Mouse (Mus musculus): ENCODE data around the gene Neb. TPM values are rescaled to one million over a fixed set of nuclear protein-coding genes. Genes with fewer than 3 reads are reported as not detected.

The Neb gene
- total RNA-seq, 2 experiments from 2014 or later = 1.5 TPM

GRCm38 (mm10) chr2:52406480-52406879 lies 28.2 kb upstream of the Neb start:
- no peak overlapping the region for H3K4me3 ChIP-seq
- no peak for DNase-seq (ENCODE audit: low spot score in 2 of 2)
- TF ChIP-seq CTCF (conservative IDR thresholded peaks at IDR 0.05) = peak; percentile 82
- no peak overlapping the region for H3K27ac ChIP-seq

DNA sequence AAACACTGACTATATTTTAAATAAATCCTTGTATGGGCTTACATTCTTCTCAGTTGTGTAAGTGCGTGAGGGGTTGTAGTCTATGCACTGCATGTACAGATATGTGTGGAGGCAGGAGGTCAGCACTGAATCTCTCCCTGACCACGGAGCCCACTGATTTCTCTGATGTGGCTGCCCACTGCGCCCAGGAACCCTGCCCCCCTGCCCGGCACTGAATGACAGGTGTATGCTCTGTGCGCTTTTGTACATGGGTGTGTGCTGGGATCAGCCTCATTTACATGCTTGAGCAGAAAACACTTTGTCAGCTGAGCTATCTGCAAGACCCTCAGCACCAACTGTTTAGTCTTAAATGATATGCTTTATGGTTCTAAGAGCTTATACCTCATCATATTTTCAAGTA lies 27.0 kb upstream of the Neb start:
- H3K27ac ChIP-seq = no peak overlapping the region
- no peak for DNase-seq (ENCODE audit: low spot score in 2 of 2)
- TF ChIP-seq CTCF (conservative IDR thresholded peaks at IDR 0.05) = no peak
- H3K4me3 ChIP-seq = no peak overlapping the region

- no peak overlapping the region for H3K27ac ChIP-seq
- no peak for DNase-seq (ENCODE audit: low spot score in 2 of 2)
- H3K4me3 ChIP-seq = no peak overlapping the region
- no peak for TF ChIP-seq CTCF (conservative IDR thresholded peaks at IDR 0.05)
Observed at GRCm38 (mm10) chr2:52394529-52394928, 16.3 kb upstream of the Neb start.

DNA sequence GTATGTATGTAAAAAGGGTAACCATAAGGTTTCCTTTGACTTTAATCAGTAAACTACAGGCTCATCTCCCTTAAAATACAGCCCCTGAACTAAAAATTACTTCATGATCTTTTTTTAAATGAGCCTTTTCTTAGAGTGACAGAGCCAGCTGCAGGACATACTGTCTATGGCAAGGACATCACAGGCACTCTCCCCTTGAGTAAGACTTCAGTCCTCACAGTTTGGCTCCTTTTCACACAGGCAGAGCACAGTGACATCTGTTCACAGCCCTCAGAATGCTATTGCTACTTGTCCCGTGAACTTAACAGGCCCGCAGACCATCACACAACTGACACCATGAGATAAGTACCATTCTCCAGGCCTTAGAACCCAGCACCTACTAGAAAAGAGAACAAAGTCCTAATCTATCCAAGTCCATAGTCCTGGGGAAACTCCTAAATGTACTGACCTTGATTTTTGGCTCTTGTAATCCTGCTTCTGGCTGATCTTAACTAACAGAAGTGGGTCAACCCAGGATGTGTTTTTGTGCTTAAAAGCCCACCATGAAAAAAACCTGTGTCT lies 12.2 kb upstream of the Neb start:
- Histone ChIP-seq H3K27ac (no peak overlapping the region), H3K4me3 (no peak overlapping the region)
- no peak for TF ChIP-seq CTCF (conservative IDR thresholded peaks at IDR 0.05)
- no peak for DNase-seq (ENCODE audit: low spot score in 2 of 2)

- no peak for DNase-seq (ENCODE audit: low spot score in 2 of 2)
- no peak for TF ChIP-seq CTCF (conservative IDR thresholded peaks at IDR 0.05)
- H3K27ac ChIP-seq = no peak overlapping the region
- no peak overlapping the region for H3K4me3 ChIP-seq
Observed at GRCm38 (mm10) chr2:52389975-52390374, 11.7 kb upstream of the Neb start.

DNA sequence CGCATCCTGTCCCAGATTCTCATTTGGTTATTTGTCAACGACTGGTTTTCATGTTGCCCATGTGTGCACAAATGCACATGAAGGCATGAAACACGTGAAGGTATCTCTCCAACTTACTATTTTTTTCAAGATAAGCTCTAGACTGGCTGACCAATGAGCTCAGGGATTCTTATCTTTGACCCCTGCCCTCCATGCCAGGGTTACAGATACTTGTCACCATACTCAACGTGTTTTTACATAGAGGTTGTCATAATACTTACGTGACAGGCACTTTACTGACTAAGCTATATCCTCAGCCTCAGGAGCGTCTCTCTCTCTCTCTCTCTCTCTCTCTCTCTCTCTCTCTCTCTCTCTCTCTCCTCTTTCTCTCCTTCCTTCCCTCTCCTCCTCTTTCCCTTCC lies 8.2 kb upstream of the Neb start:
- no peak for DNase-seq (ENCODE audit: low spot score in 2 of 2)
- no peak for TF ChIP-seq CTCF (conservative IDR thresholded peaks at IDR 0.05)
- no peak overlapping the region for H3K27ac ChIP-seq
- H3K4me3 ChIP-seq = no peak overlapping the region

DNA sequence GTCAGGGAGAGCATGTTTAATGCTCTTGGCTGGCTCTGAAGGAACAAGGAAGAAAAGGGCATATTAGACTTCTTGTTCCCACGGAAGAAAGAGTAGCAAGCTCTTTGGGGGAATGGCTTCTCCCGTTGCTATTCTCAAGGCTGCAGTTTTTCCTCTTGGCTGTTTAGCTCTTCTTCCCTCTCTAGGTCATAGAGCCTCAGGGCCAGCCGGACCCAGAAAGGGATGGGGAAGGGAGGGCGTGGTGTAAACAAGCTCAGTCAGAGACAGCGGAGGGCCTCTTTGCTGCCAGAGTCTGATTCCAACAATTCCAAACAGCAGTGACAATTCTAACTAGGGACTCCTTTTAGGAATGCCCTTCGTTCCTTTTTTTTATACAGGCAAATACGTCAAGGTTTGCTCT lies 7.8 kb upstream of the Neb start:
- no peak for DNase-seq (ENCODE audit: low spot score in 2 of 2)
- no peak for TF ChIP-seq CTCF (conservative IDR thresholded peaks at IDR 0.05)
- no peak overlapping the region for H3K27ac ChIP-seq
- no peak overlapping the region for H3K4me3 ChIP-seq

DNA sequence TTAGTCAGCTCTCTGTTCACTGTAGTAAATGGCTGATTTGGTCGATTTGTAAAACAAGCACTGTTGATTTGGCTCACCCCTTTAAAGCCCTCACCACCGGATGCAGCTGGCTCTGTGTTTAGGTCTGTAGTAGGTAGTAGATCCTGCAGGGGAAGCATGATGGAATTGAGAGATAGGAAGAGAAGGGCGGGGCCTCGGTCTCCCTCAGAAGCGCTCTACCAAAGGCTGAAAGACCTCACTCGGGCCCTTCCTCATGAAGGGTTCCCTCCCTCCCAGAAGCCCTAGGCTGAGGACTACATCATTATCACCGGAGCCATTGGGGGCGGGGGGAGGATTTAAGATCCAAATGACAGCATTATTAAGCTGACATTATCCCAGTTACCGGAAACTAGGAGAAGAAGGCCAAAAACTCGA lies 581 bp upstream of the Neb start:
- H3K4me3 ChIP-seq = no peak overlapping the region
- TF ChIP-seq CTCF (conservative IDR thresholded peaks at IDR 0.05) = no peak
- no peak for DNase-seq (ENCODE audit: low spot score in 2 of 2)

DNA sequence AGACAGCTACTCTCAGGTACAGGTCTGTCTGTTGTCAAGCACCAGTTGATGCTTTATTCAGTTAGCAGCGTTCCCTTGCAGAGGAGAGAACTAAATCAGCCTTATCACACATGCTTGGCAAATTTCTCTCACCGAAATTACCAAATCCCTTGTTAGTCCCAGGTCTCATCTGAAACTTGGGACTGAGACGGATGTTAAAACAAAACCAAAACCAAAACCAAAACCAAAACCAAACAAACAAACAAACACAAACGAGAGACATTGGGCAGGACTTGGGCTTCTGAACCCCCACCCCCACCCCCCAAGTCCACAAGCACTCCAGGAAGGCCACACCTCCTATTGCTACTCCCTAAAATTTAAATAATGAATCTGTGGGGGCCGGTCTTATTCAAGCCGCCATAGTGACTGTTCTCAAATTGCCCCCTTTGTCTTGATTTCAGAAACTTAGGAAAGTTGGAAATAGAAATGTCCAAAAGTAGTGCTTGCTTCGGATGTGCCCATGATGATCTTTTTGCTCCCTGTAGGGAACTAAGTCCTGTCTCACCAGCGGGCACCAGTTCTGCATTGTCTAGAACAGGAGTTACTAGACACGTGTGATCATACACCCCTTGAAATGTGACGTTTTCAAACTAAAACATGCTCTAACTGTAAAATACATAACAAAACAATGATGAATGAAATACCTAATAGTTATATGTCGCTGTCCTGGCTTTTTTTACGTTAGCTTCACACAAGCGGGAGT lies 397 bp downstream of the Neb start:
- no peak for DNase-seq (ENCODE audit: low spot score in 2 of 2)
- no peak overlapping the region; the same call in 1 of the 2 replicates for H3K4me3 ChIP-seq
- TF ChIP-seq CTCF (conservative IDR thresholded peaks at IDR 0.05) = no peak

More for the DNA sequence above, 581 bp upstream of the Neb start:
- no peak overlapping the region for H3K27ac ChIP-seq

DNA sequence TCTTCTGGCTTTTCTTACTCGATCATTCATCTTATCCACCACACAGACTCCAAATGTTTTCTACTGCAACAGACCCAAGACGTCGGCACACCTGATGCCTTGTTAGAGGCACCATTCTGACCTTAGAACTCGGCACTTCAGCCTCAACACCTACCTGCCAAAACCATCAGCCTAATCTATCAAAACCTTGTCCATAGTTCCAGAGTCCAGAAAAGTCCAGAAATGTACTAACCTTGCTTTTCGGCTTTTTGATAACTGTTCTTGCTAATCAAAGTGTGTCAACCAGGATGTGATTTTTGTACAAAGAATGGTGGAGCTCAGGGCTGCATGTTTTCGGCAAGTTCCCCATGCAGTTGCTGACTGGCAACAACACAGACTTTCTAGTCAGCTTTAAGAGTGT lies 3.6 kb downstream of the Neb start:
- no peak for TF ChIP-seq CTCF (conservative IDR thresholded peaks at IDR 0.05)
- no peak overlapping the region for H3K4me3 ChIP-seq
- no peak for DNase-seq (ENCODE audit: low spot score in 2 of 2)

More for the DNA sequence above, 397 bp downstream of the Neb start:
- H3K27ac ChIP-seq = no peak overlapping the region

GRCm38 (mm10) chr2:52372480-52372879 lies 5.8 kb downstream of the Neb start:
- no peak for DNase-seq (ENCODE audit: low spot score in 2 of 2)
- Histone ChIP-seq H3K4me3 (no peak overlapping the region), H3K27ac (no peak overlapping the region)
- no peak for TF ChIP-seq CTCF (conservative IDR thresholded peaks at IDR 0.05)

More for the DNA sequence above, 3.6 kb downstream of the Neb start:
- H3K27ac ChIP-seq = no peak overlapping the region

GRCm38 (mm10) chr2:52372080-52372479 lies 6.2 kb downstream of the Neb start:
- Histone ChIP-seq H3K4me3 (no peak overlapping the region), H3K27ac (no peak overlapping the region)
- no peak for DNase-seq (ENCODE audit: low spot score in 2 of 2)
- no peak for TF ChIP-seq CTCF (conservative IDR thresholded peaks at IDR 0.05)

- H3K27ac ChIP-seq = no peak overlapping the region
- no peak overlapping the region for H3K4me3 ChIP-seq
- no peak for TF ChIP-seq CTCF (conservative IDR thresholded peaks at IDR 0.05)
- DNase-seq (ENCODE audit: low spot score in 2 of 2) = no peak
Observed at GRCm38 (mm10) chr2:52371066-52371465, 7.2 kb downstream of the Neb start.

- Histone ChIP-seq H3K27ac (no peak overlapping the region), H3K4me3 (no peak overlapping the region)
- no peak for TF ChIP-seq CTCF (conservative IDR thresholded peaks at IDR 0.05)
- no peak for DNase-seq (ENCODE audit: low spot score in 2 of 2)
Observed at GRCm38 (mm10) chr2:52369622-52370021, 8.7 kb downstream of the Neb start.
